Mouse (Mus musculus) megakaryocyte, embryonic 14.5 days (primary cell): ENCODE results near the gene Elavl1.

Source experiments
- FLI1 ChIP-seq: IDR thresholded peaks from 2 replicates; pipeline ENCODE4 v1.6.1; 2012; ENCODE audit warnings: low read length, inconsistent platforms, mixed read lengths
- GATA1 ChIP-seq: IDR thresholded peaks from 3 replicates; pipeline ENCODE4 v1.6.1; 2012; ENCODE audit warnings: mixed read lengths, low read length, inconsistent platforms, borderline replicate concordance

DNA sequence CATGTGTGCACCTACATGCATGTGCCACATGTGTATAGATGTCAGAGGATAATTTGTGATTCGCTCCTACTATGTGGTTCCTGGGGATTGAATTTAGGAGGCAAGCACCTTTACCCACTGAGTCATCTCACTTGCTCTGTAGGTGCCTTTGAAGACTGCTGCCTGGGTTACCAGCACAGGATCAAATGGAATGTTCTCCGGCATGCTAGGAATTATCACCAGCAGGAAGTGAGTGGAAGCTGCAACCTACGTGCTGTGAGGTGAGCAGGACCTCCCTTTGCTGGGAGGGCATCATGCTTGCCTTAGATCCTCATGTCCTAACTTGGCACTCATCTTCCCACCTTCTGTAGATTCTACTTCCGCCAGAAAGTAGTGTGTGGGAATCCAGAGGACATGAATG is 28.5 kb upstream of the Elavl1 start:
- TF ChIP-seq FLI1 (no peak), GATA1 (no peak)
